Mouse (Mus musculus) left cerebral cortex, adult 2 months (tissue): ENCODE measurements at regions not wholly inside any gene's neighbourhood (a gene's known extent, or its start where the extent isn't known, plus 50 kb on each side); places are given as distances from the start of the nearest gene placed in this dataset.

ENCODE experiments used
- DNase-seq, 2 experiments: peaks; one replicate each; pipeline ENCODE4 v3.0.0; 2021 to 2022; ENCODE audit warnings: low spot score in 2 of 2, mixed read lengths in 1 of 2; ENCODE audit errors: extremely low spot score in 1 of 2
- H3K27ac ChIP-seq: fragments of 200-600 bp; 2 replicates; pipeline ENCODE4 v1.8.1; 2022
- H3K4me3 ChIP-seq: fragments of 200-600 bp; 2 replicates; pipeline ENCODE4 v1.8.1; 2022
- CTCF ChIP-seq: fragments of 200-600 bp; IDR thresholded peaks from 2 replicates; pipeline ENCODE4 v1.8.1; 2022; ENCODE audit warnings: antibody characterized with exemption, mild to moderate bottlenecking, moderate library complexity
- intact Hi-C: fragments of 180-260 bp; cut with DNase I; formaldehyde crosslinking; loops from one replicate; pipeline ENCODE4 v1.15.1; 2025

GRCm38 (mm10) chr9:101592621-101593020, 269.0 kb upstream of the 9630041A04Rik start:
- TF ChIP-seq CTCF: no peak
- intact Hi-C loops: loop anchor here (1.0 kb wide), 1 partner anchor 147 kb away; no protein-coding TSS in a partner anchor
- H3K4me3 ChIP-seq: no peak overlapping the region
- DNase-seq: peak in 1 of 2 experiments; percentile 22
- H3K27ac ChIP-seq: no peak overlapping the region

GRCm38 (mm10) chr9:101591681-101592080, 270.0 kb upstream of the 9630041A04Rik start:
- intact Hi-C loops: loop anchor here (1.0 kb wide), 1 partner anchor 146 kb away; no protein-coding TSS in a partner anchor
- no peak for TF ChIP-seq CTCF
- H3K4me3 ChIP-seq: no peak overlapping the region
- H3K27ac ChIP-seq: no peak overlapping the region
- DNase-seq: no peak

GRCm38 (mm10) chr9:101590310-101590709, 271.3 kb upstream of the 9630041A04Rik start:
- intact Hi-C loops: no loop called here

GRCm38 (mm10) chr9:101581064-101581463, 280.6 kb upstream of the 9630041A04Rik start:
- no peak for DNase-seq
- intact Hi-C loops: no loop called here
- H3K27ac ChIP-seq: no peak overlapping the region
- H3K4me3 ChIP-seq: no peak overlapping the region
- no peak for TF ChIP-seq CTCF

More at GRCm38 (mm10) chr9:101590310-101590709, 271.3 kb upstream of the 9630041A04Rik start:
- Histone ChIP-seq H3K4me3 (no peak overlapping the region), H3K27ac (no peak overlapping the region)
- TF ChIP-seq CTCF: no peak
- DNase-seq: no peak

- H3K4me3 ChIP-seq: no peak overlapping the region
- DNase-seq: no peak
- intact Hi-C loops: no loop called here
- no peak for TF ChIP-seq CTCF
- H3K27ac ChIP-seq: no peak overlapping the region
These were observed 290.9 kb upstream of the 9630041A04Rik start for GRCm38 (mm10) chr9:101570714-101571113.

GRCm38 (mm10) chr9:101563196-101563595, 298.4 kb upstream of the 9630041A04Rik start:
- H3K27ac ChIP-seq: no peak overlapping the region
- no peak for TF ChIP-seq CTCF
- DNase-seq: no peak
- intact Hi-C loops: no loop called here
- no peak overlapping the region for H3K4me3 ChIP-seq

GRCm38 (mm10) chr9:101559366-101559765, 302.3 kb upstream of the 9630041A04Rik start:
- no peak for DNase-seq
- TF ChIP-seq CTCF: no peak
- intact Hi-C loops: no loop called here
- Histone ChIP-seq H3K4me3 (no peak overlapping the region), H3K27ac (no peak overlapping the region)

- TF ChIP-seq CTCF: no peak
- no peak overlapping the region for H3K4me3 ChIP-seq
- no peak for DNase-seq
- intact Hi-C loops: no loop called here
- no peak overlapping the region for H3K27ac ChIP-seq
These were observed 303.5 kb upstream of the Ppp2r3a start for GRCm38 (mm10) chr9:101555011-101555673.

GRCm38 (mm10) chr9:101552789-101553188, 301.2 kb upstream of the Ppp2r3a start:
- H3K4me3 ChIP-seq: no peak overlapping the region
- intact Hi-C loops: no loop called here
- H3K27ac ChIP-seq: no peak overlapping the region
- DNase-seq: no peak
- TF ChIP-seq CTCF: no peak

- H3K27ac ChIP-seq: no peak overlapping the region
- no peak overlapping the region for H3K4me3 ChIP-seq
- peak; percentile 19 for TF ChIP-seq CTCF
- intact Hi-C loops: no loop called here
- no peak for DNase-seq
These were observed 299.7 kb upstream of the Ppp2r3a start for GRCm38 (mm10) chr9:101551256-101551655.

GRCm38 (mm10) chr9:101546213-101546832, 294.7 kb upstream of the Ppp2r3a start:
- no peak overlapping the region for H3K4me3 ChIP-seq
- H3K27ac ChIP-seq: no peak overlapping the region
- no peak for DNase-seq
- intact Hi-C loops: no loop called here
- no peak for TF ChIP-seq CTCF

- no peak overlapping the region for H3K27ac ChIP-seq
- TF ChIP-seq CTCF: no peak
- H3K4me3 ChIP-seq: no peak overlapping the region
- DNase-seq: no peak
- intact Hi-C loops: no loop called here
These were observed 266.5 kb upstream of the Ppp2r3a start for GRCm38 (mm10) chr9:101518137-101518536.

- Histone ChIP-seq H3K4me3 (no peak overlapping the region), H3K27ac (no peak overlapping the region)
- TF ChIP-seq CTCF: no peak
- no peak for DNase-seq
- intact Hi-C loops: no loop called here
These were observed 259.2 kb upstream of the Ppp2r3a start for GRCm38 (mm10) chr9:101510807-101511206.
